Mouse (Mus musculus): Measurements from ENCODE around the gene Gm10647. TPM values are rescaled to one million over a fixed set of nuclear protein-coding genes. Genes with fewer than 3 reads are reported as not detected.

The Gm10647 gene
- under 1 TPM; 0.24 to 0.33 TPM for total RNA-seq (2023)

DNA sequence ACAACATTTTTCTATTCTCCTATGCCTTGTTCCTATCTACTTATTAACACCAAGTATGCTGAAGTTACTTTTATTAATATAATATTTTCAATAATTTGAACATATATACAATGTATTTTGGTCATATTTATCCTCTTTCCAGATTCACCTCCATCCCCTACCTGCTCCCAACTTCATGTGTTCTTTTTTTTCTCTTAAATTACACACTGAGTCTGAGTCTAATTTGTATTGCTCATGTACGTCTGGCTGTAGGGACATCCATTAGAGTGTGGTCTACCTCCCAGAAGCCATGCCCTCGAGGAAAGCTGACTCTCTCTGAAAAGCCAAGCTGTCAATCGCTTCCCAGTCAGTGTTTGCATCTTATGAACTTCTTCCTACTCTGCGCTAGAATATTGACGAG is at the start of gene Gm10647:
TSS of gene Gm10647 (plus strand) at position 301 of the 400 bp plus-strand sequence.

DNA sequence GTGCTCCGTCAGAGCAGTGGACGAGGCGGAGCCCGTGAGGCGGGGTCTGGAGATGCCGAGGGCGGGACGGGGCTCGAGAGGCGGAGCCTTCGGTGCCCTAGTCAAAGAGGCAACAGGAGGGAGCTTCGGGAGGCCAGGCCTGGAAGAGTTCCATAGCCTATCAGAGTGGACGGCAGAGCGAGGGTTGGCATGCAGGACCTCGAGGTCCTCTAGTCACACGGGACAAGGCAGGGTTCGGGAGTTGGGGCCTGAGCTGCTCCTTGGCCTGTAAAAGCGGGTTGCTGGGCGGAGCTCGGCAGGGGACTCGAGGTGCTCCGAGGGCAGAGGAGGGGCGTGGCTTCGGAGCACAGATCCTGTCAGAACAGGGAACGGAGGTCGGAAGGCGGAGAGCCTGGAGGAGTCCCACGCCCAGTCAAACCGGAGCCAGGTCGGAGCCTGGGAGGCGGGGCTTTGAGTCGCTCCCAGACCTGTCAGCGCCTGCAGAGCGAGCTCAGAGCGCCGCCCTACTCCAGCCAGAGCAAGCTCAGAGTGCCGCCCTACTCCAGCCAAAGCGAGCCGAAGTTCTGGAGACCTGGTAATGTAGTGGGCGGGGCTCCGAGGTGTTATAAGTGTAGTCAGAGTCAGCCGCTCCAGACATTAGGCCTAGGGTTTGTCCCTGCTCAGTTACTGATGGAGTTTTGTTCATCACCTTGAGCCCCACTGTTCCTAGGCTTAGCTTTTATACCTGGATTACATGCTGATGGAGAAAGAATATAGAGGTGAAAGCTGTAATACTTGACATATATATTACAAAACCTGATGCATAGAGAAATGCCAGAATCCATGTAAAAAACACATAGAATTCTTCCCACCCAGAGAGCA is 1.1 kb upstream of the Gm10647 start, which contains the start of gene Aph1b:
TSS of gene Aph1b (minus strand) at position 27 of the 861 bp plus-strand sequence.

DNA sequence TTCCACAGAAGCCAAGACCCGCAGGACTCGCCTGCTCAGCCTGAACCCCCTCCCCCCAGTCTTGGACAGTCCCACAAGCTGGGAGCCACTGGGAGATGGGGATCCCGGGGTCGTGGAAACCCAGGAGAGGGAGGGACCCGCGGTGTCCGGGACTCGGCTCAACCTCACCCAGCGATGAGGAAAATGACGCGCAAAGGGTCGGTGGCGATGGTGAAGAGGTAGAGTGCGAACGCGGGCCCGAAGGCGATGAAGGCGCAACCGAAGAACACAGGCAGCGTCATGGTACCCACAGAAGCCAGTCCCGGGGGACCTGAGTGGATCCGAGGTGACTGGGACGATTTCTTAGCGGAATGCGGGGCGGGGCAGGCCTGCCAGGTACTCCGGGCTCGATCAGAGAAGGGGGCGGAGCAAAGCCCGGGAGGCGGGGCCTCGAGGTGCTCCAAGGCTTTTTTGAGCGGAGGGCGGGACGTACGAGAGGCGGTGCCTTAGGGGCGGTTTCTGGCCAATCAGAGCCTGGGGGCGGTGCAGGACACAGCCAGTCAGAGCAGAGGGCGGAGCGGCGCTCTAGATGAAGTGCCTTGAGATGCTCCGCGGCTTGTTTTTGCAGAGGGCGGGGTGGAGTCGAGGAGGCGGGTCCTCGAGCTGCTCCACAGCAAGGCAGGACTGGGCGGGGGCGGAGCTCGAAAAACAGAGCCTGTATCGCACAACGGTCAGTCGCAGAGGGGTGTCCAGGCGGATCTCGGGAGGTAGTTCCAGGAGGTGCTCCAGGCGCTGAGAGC is 37.7 kb downstream of the Gm10647 start, which contains the start of gene Aph1c:
TSS of gene Aph1c (minus strand) at position 409 of the 779 bp plus-strand sequence.

Other genes starting within 250 kb of the Gm10647 start
- gene Usp3, start 203.9 kb upstream of the Gm10647 start, total RNA-seq (2023), result 100 to 1,000 TPM; 104 to 124 TPM
- under 1 TPM in 1 of 2 experiments, not detected in 1; 0.13 TPM for gene Car12, start 83.4 kb upstream of the Gm10647 start, total RNA-seq (2023)
- 10 to 100 TPM; 13.9 to 15.9 TPM for gene Aph1b, start 1.5 kb upstream of the Gm10647 start, total RNA-seq (2023)
- gene Aph1c, start 37.7 kb downstream of the Gm10647 start, total RNA-seq (2023), result 10 to 100 TPM; 11.3 to 14.8 TPM
- gene Rab8b, start 122.6 kb downstream of the Gm10647 start, total RNA-seq (2023), result 100 to 1,000 TPM; 118 to 124 TPM
- 10 to 100 TPM; 89.0 to 94.7 TPM for gene Rps27l, start 149.0 kb downstream of the Gm10647 start, total RNA-seq (2023)
- gene Lactb, start 178.4 kb downstream of the Gm10647 start, total RNA-seq (2023), result 10 to 100 TPM; 22.6 to 25.9 TPM